Mouse (Mus musculus) liver, adult 2 months (tissue): Measurements from ENCODE around the gene Pum1. TPM values are rescaled to one million over a fixed set of nuclear protein-coding genes. Genes with fewer than 3 reads are reported as not detected.
"Not testable (repeated sequence)": the region's sequence is repeated elsewhere in the genome, so short reads cannot be mapped to it uniquely, and the experiment has no call there.

Experiments used
- DNase-seq: peaks from one replicate; pipeline ENCODE4 v3.0.0-alpha.2; 2011; ENCODE audit warnings: low read depth, low spot score; ENCODE audit errors: extremely low read depth
- H3K27ac ChIP-seq: fragments of 200-500 bp; replicated peaks from 2 replicates; pipeline ENCODE4 v1.5.1; 2012; ENCODE audit warnings: low read depth, mild to moderate bottlenecking, control low read depth, inconsistent platforms, low read length; ENCODE audit not compliant: insufficient read depth
- H3K27me3 ChIP-seq: fragments of 200-500 bp; 2 replicates; pipeline ENCODE4 v1.6.1; 2012; ENCODE audit warnings: mild to moderate bottlenecking, moderate library complexity, low read length, inconsistent platforms; ENCODE audit not compliant: control insufficient read depth, insufficient read depth
- H3K36me3 ChIP-seq: fragments of 200-500 bp; 2 replicates; pipeline ENCODE4 v1.6.1; 2012; ENCODE audit warnings: low read length, inconsistent platforms; ENCODE audit not compliant: control insufficient read depth, insufficient read depth
- H3K4me1 ChIP-seq: fragments of 200-500 bp; 2 replicates; pipeline ENCODE4 v1.6.1; 2011; ENCODE audit warnings: low read length; ENCODE audit not compliant: control insufficient read depth, insufficient read depth
- H3K4me3 ChIP-seq: fragments of 200-500 bp; 2 replicates; pipeline ENCODE4 v1.5.1; 2011; ENCODE audit warnings: low read depth, mild to moderate bottlenecking, control low read depth, low read length, moderate library complexity; ENCODE audit not compliant: insufficient read depth
- H3K79me2 ChIP-seq: fragments of 200-500 bp; 2 replicates; pipeline ENCODE4 v1.6.1; 2012; ENCODE audit warnings: inconsistent platforms, mild to moderate bottlenecking, low read length, moderate library complexity; ENCODE audit not compliant: control insufficient read depth, insufficient read depth
- H3K9ac ChIP-seq: fragments of 200-500 bp; 2 replicates; pipeline ENCODE4 v1.6.1; 2012; ENCODE audit warnings: low read depth, mild to moderate bottlenecking, control low read depth, inconsistent platforms, low read length
- CTCF ChIP-seq: fragments of 200-500 bp; IDR thresholded peaks from 2 replicates; pipeline ENCODE4 v1.5.1; 2011; ENCODE audit warnings: low read depth, low read length, control low read depth
- POLR2A ChIP-seq: fragments of 200-500 bp; IDR thresholded peaks from 2 replicates; pipeline ENCODE4 v1.6.1; 2011; ENCODE audit warnings: low read length, control low read depth; ENCODE audit not compliant: insufficient read depth; ENCODE audit errors: extremely low read depth
- WGBS: fragments of 180-500 bp; shearing (Covaris S2); methylation state at CpG from one replicate; pipeline ENCODE4 v1.1.7; 2018; 5-methylcytosine and 5-hydroxymethylcytosine counted together
- polyA plus RNA-seq: library from polyadenylated mRNA; depleted of rRNA; stranded (reverse); fragments of >200 nt; gene quantifications from 2 replicates; pipeline ENCODE4 v1.2.3, GENCODE M21; 2012
- total RNA-seq: library from RNA; depleted of rRNA; stranded (reverse); fragments of >200 nt; gene quantifications from 2 replicates; pipeline ENCODE4 v1.2.3, GENCODE M21; 2014

The Pum1 gene
- total and polyA plus RNA-seq, 2 experiments, result 25.4 to 30.3 TPM

DNA sequence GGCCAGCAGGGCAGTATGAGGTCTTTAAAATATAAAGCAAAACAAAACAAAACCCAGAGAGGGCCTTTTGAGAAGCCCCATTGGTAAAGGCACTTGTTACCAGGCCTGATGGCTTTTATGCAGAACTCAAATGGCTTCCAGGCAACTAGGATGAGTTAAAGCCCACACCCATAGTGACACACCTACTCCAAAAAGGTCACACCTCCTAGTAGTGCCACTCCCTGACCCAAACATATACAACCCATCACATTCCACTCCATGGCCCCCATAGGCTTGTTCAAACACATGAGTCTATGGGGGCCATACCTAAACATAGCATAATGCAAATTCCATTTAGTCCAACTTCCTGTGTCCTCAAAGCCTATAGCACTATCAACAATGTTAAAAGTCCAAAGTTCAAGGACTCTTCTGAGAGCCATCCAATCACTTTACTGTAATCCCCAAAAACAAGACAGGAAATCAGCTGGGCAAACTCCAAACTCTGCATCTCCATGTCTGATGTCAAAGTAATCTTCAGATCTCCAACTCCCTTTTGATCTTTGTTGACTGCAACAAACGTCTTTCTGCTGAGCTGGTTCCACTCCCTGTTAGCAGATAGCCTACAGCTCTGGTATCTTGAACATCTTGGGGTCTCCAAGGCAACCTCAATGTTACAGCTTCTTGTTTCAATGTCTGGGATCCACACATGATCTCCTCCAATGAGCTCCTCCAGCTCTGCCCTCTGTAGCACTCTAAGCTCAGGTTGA lies 5.1 kb upstream of the Pum1 start:
- Histone ChIP-seq H3K4me1 (peaks cover 2% of the 10 kb centered on the region; the same call in 1 of the 2 replicates), H3K36me3 (no peaks in the 10 kb centered on the region), H3K4me3 (no peak overlapping the region), H3K27me3 (no peaks in the 10 kb centered on the region), H3K79me2 (no peaks in the 10 kb centered on the region), H3K9ac (no peak overlapping the region), H3K27ac (no peak overlapping the region)
- TF ChIP-seq CTCF (no peak), POLR2A (no peak)
- 23% methylated on average over 1 of the region's 1 CpGs for WGBS
- DNase-seq, result no peak

DNA sequence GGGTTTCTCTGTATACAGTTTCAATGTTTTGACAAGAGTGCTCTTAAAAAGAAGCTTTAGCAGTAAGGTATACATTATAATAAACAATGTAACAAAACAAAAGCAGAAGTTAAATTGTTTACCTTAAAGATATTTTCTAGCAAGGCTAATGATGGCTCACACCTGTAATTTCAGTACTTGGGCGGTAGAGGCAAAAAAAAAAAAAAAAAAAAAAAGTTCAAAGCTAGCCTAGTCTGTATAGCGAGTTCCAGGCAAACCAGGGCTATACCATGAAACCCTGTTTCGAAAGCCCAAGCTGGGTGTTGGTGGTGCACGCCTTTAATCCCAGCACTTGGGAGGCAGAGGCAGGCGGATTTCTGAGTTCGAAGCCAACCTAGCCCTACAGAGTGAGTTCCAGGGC lies 3.7 kb upstream of the Pum1 start:
- Histone ChIP-seq H3K4me1 (peaks cover 2% of the 10 kb centered on the region; the same call in 1 of the 2 replicates), H3K79me2 (peaks cover 11% of the 10 kb centered on the region; the same call in 1 of the 2 replicates), H3K27ac (no peak overlapping the region), H3K9ac (no peak overlapping the region), H3K36me3 (no peaks in the 10 kb centered on the region), H3K27me3 (no peaks in the 10 kb centered on the region), H3K4me3 (no peak overlapping the region)
- 97% methylated on average over 6 of the region's 6 CpGs for WGBS
- DNase-seq, result no peak
- no peak for TF ChIP-seq CTCF
- TF ChIP-seq POLR2A, result no peak

DNA sequence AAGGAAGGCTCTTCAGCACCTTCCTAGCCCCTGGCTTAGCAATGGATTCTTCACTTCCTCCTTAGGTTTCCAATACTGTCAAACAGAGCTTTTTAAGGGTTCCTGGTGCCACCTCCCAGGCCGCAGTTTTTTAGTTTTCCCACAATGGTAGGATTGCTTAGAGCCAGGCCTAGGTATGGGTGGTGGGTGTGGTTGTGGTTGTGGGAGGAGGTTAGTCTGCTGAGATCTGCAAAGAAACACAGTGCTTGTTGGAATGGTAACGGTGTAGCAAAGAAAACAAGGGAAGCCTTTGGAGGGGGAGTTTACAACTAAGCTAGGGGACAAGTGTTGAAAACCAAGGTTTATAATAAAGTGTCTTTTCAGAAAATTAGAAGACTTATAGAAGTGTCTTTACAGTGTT lies 3.0 kb upstream of the Pum1 start:
- WGBS, result 100% methylated on average over 2 of the region's 2 CpGs
- H3K9ac ChIP-seq, result no peak overlapping the region
- H3K79me2 ChIP-seq, result peaks cover 11% of the 10 kb centered on the region; the same call in 1 of the 2 replicates
- no peak for DNase-seq
- H3K4me3 ChIP-seq, result no peak overlapping the region
- TF ChIP-seq POLR2A, result no peak
- no peak for TF ChIP-seq CTCF
- no peaks in the 10 kb centered on the region for H3K36me3 ChIP-seq
- H3K27me3 ChIP-seq, result no peaks in the 10 kb centered on the region
- peaks cover 2% of the 10 kb centered on the region; the same call in 1 of the 2 replicates for H3K4me1 ChIP-seq
- H3K27ac ChIP-seq, result no peak overlapping the region

DNA sequence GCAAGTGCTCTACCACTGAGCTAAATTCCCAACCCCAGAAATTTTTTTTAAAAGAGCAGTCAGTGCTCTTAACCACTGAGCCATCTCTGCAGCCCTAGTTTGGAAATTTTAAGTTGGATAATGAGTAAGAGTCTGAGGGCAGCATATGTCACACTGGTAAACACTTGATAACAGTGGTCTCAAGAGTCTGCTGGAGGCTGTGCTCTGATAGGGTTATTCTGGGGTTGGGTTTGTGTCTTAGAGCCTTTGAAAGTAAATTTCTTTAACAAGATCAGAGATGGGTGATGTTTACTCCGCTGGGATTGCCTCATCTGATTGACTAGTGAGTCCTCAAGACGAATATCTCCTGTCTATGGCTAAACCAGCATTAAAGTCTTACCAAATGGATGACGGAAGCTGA lies 2.0 kb upstream of the Pum1 start:
- H3K36me3 ChIP-seq, result no peaks in the 10 kb centered on the region
- H3K27me3 ChIP-seq, result no peaks in the 10 kb centered on the region
- H3K79me2 ChIP-seq, result peaks cover 13% of the 10 kb centered on the region; the same call in 1 of the 2 replicates
- no peak overlapping the region for H3K9ac ChIP-seq
- H3K4me1 ChIP-seq, result peaks cover 4% of the 10 kb centered on the region; the same call in 1 of the 2 replicates
- TF ChIP-seq POLR2A (no peak), CTCF (no peak)
- WGBS, result 90% methylated on average over 3 of the region's 3 CpGs
- H3K27ac ChIP-seq, result no peak overlapping the region
- H3K4me3 ChIP-seq, result no peak overlapping the region
- no peak for DNase-seq

DNA sequence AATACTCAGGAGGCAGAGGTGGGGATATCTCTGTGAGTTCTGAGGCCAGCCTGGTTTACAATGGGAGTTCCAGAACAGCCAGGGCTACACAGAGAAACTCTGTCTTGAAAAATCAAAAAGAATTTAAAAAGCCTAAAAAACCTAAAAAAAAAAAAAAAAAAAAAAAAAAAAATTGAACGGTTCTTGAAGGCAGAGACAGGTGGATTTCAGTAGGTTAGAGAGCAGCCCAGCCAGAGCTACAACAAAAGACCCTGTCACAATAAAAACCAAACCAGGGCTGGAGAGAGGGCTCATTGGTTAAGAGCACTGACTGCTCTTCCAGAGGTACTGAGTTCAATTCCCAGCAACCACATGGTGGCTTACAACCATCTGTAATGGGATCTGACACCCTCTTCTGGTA lies 816 bp upstream of the Pum1 start:
- H3K4me1 ChIP-seq, H3K27me3 ChIP-seq, H3K27ac ChIP-seq, DNase-seq, H3K36me3 ChIP-seq, H3K9ac ChIP-seq, H3K4me3 ChIP-seq: not testable (repeated sequence)
- peaks cover 17% of the 10 kb centered on the region; the same call in 1 of the 2 replicates for H3K79me2 ChIP-seq
- WGBS, result 94% methylated on average over 1 of the region's 1 CpGs

DNA sequence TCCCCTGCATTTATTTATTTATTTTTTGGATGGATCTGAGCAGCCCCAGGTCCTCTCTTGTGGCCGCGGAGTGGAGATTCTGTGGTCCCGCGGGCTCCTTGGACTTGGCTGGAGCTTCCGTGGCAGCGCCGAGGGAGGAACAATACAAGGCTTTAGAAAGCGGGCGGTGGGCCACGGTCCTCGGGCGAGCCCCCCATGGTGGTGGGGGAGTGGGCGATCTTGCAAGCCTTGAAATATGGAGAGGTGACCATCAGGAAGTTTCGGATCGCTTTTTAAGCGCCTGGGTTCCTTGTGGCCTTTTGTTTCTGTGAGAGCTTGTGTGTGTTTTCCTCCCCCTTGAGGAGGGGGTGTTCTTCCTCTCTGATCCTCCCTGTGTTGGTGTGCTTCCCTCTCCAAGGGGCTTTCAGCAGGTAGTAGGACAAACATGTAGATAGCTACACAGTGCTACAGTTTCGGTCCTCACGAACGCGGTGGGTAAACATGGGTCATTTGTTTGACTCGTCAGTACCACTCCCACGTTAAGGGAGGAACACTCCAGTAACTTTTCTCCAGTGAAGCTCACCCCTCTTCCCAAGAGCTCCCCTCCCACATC lies 785 bp downstream of the Pum1 start:
- Histone ChIP-seq H3K4me3 (peak overlapping the region; percentile 92), H3K27ac (peak overlapping the region; percentile 88), H3K36me3 (no peaks in the 10 kb centered on the region), H3K9ac (peak overlapping the region; percentile 87), H3K27me3 (no peaks in the 10 kb centered on the region), H3K79me2 (peaks cover 24% of the 10 kb centered on the region; the same call in 1 of the 2 replicates), H3K4me1 (peaks cover 18% of the 10 kb centered on the region)
- no peak for TF ChIP-seq CTCF
- no peak for TF ChIP-seq POLR2A
- WGBS, result under 1% methylated on average over 22 of the region's 22 CpGs
- peak; percentile 62 for DNase-seq
